Mouse (Mus musculus) G1E (cell line): ENCODE data around the gene Ubr2.

ENCODE experiments used
- CTCF ChIP-seq: IDR thresholded peaks from 2 replicates; pipeline ENCODE4 v1.5.1; 2012; ENCODE audit warnings: low read depth, low read length, inconsistent platforms, mixed read lengths
- POLR2AphosphoS5 ChIP-seq: IDR thresholded peaks from 2 replicates; pipeline ENCODE4 v1.6.1; 2012; ENCODE audit warnings: low read depth, low read length, inconsistent platforms; ENCODE audit not compliant: insufficient replicate concordance
- TAL1 ChIP-seq: conservative IDR thresholded peaks from 2 replicates; pipeline ENCODE4 v1.6.1; 2012; ENCODE audit warnings: low read depth, low read length, inconsistent platforms, mixed read lengths

GRCm38 (mm10) chr17:46884766-46885165 lies 125.6 kb downstream of the Ubr2 start:
- TF ChIP-seq CTCF (no peak), POLR2AphosphoS5 (no peak), TAL1 (no peak)
